Mouse (Mus musculus) left cerebral cortex, postnatal 4 days (tissue): ENCODE results near the gene Gm20388. TPM values are rescaled to one million over a fixed set of nuclear protein-coding genes. Genes with fewer than 3 reads are reported as not detected.
A peak's percentile ranks its signal among the peaks of the same experiment; 100 is the strongest.

Source experiments
- DNase-seq: peaks from one replicate; pipeline ENCODE4 v3.0.0-alpha.2; 2022
- intact Hi-C: fragments of 180-260 bp; cut with DNase I; formaldehyde crosslinking; loops from one replicate; pipeline ENCODE4 v1.15.1; 2025
- total RNA-seq, 2 experiments: library from RNA; stranded (reverse); gene quantifications; 2 replicates each; pipeline ENCODE4 v1.2.3; 2021

Gene Gm20388
- total RNA-seq, 2 experiments from 2014 or later: 6.5 to 12.8 TPM

DNA sequence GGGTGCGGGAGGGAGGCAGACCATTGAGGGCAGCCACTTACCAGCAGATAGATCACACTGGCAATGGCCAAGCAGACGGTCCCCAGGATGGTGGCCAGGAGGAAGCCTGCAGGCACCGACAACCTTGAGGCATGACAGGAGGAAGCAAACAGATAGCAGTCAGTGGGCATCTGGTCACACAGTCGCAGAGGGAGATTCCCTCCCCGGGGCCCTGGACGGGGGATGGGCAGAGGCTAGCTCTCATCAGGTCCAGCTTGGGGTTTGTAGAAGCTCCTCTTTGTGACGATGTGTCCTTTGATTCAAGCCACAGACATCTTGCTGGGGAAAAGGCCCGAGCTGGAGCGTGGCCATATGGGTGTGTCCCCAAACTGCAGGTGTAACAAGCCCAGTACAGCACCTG is 2515.5 kb downstream of the Gm20388 start:
- no peak for DNase-seq
- intact Hi-C loops: no loop called here

DNA sequence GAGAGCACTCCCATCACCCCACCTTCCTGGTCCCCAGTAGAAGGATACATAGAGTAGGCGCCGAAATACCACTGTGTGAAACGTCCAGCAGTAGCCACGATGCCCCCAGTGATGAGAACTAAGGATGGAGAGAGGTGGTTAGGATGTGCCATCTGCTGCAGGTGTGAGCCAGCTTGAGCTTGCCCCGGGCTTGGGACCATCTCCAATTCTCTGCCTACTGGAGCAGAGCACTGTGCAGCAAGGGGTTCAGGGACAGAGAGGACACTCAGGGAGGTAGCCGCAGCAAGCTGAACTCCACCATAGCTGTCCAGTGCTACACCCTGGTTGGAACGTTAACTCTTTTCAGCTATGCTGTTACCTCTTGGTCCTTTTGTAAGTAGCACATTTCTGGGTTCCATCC is 2517.0 kb downstream of the Gm20388 start:
- peak; percentile 41 for DNase-seq
- intact Hi-C loops: no loop called here

DNA sequence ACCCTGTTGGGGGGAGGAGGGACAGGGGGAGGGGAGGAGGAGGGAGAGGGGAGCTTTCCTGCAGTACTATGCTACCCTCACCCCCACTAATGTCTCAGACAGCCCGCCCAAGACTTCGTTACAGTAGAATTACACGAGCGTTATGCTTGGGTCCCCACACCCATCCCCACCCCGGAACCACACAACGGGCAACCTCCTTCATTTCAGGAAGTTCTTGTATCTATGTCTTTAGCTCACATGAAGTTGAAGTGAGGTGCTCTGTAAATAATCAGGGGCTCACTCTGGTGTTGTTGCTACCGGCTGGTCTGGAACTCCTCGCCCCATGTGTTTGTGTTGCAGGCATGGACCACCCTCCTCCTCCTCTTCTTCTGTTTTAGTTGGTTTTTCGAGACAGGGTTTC is 2517.5 kb downstream of the Gm20388 start:
- no peak for DNase-seq
- intact Hi-C loops: no loop called here

DNA sequence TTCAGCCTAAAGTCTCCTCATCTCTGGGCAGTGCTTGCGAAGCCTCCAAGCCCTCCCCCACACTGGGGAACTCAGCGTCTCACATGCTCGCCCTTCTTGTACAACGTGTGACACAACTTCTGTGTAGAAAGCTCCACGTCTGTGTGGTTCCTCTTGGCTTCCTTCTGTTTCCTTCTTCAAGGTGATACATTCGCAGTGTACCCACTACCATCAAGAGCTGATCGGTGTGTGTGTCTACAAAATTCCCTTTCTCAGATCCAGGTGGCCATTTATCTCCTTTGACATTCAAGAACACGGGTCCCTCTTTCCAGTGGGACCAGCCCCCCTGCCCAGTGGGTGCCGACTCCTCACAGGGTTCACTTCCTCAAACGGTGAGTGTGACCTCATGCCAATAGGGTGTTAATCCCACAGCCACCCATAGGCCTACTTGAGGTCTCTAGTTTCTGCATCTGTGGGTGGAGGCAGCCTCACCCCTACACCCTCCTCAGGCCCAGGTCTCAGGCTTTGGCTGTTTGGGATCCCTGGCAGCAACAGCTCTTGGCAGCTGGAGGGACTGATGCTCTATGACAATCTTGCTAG is 2519.5 kb downstream of the Gm20388 start:
- intact Hi-C loops: no loop called here

DNA sequence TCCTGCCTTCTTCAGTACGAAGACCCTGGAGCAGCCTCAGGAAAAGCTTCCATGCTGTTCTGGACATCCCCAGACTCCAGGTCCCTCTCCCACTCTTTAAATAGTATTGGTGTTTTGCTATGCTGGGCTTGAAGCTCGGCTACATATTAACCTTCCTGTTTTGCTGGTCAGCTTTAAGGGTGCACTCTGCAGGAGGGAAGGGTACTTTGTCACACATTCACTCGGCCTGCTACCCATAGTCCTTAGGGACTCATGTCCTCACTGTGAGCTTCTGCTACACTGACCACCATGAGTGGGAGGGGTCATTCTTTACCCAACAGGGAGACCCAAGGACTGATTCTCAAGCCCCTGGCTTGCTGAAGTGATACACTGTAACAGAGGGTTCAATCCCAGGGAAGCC is 2520.0 kb downstream of the Gm20388 start:
- intact Hi-C loops: no loop called here
- no peak for DNase-seq

More for the DNA sequence above, 2519.5 kb downstream of the Gm20388 start:
- no peak for DNase-seq

DNA sequence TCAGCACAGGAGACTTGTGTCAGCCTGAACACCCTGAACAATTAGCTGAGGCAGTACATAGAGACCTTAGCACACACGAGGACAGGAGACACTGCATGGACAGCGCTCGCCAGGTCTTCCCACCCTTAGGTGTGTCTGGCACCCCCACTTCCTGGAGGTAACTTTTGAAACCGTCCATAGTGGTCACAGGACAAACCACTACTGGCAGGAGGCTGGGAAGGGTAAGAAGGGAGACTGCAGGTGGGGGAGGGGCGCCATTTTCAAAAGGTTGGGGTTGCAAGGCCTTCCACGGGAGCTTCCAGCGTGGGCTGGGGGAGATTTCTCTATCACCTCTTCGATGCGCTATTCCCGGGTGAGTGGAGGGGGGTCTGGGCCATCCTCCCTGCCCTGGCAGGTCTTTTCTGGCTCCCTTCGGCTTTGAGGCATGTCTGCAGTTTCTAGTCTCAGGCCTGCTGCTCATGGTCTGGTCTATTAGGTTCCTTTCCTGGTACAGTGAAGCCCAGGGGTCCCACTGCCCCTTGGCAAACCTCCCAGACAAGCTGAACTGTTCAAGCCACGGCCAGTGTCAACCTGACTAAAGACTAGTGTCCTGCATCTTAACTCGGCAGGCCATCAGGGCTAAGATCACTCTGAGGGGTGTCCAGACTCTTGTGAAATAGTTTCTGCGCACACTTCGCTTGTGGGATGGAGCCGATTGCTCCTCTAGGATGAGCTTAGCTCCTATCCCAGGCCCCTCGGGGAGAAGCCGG is 2521.2 kb downstream of the Gm20388 start:
- intact Hi-C loops: no loop called here
- DNase-seq: peak; percentile 43

DNA sequence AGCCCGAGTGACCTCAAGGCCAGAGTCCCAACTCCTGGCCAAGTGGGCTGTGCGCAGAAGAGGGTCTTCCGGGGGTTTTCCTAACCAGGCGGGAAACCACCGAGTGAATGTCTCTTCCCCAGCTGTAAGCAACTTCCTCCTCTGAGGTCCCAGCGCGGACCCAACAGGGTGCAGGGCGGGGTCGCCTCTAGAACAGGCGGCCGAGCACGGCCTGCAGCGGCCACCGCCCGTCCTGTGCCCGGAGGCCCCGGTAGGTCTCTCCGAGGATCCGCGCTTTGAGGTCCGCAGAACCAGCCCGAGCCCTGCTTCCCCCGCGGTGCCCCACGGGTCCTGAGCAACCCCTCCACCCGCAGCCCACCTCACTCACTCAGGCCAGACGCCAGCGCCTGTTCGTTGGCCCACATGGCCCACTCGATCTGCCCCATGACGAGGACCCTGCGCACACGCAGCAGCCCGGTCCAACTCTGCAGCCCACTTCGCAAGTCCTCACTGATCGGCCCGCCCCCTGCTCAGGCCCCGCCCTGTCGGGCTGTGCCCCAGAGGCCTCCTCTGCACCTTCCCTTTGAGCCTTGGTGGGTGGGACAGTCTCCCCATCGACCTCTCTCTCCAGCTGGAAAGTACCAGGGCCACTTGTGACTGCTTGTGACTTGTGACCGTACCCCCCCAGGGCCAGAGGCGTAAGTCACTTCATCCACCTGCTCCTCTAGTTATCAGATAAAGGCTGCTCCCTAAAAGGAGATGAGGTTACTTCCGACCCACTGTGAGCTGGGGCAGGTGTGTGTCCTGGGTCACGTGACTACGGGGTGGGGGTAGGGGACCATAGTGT is 2522.0 kb downstream of the Gm20388 start, which contains the start of gene Cyba:
Gene Cyba (minus strand): TSS at position 488 of the 826 bp plus-strand sequence.
- peak; percentile 46 for DNase-seq
- intact Hi-C loops: no loop called here

DNA sequence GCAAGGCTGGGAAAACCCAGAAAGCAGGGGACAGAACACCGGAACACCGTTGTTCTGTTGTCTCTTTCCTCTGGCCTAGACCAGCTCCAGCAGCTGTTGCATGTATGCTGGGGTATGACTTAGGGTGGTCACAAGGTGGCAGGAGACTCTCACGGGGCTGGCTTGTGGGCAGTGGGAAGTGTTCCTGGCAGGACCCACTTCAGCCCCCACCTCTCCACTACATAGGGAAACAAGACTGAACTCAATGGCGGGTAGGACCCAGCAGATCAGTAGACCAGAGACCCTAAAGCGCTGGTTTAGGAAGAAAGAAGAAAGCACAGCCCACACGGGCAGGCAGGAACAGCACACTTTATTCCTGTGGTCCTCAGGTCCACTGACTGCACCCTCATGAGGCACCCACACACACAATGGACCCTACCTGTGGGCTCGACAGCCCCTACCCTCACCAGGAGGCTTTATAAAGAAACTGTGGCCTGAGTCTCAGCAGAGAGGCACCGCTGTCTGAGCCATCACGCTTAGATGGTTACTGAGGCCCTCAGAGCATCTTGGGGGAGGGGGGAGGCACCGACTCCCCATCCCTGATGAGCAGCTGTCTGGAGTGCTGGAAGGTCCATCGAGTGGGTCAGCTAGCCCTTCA is 2522.7 kb downstream of the Gm20388 start:
- intact Hi-C loops: no loop called here
- no peak for DNase-seq

DNA sequence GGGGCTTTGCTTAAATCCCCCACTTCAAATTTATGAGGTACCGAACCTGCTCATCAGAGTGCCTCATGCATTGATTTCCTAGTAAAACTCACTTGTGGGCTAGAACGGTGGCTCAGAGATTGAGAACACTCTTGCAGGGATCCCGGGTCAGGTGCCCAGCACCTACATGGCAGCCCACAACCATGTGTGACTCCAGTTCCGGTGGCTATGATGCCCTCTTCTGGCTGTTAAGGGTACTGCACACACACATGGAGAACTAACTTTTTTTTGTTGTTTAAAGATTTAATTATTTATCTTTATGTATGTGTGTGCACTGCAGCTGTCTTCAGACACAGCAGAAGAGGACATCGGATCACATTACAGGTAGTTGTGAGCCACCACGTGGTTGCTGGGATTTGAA is 2524.7 kb downstream of the Gm20388 start:
- intact Hi-C loops: no loop called here
- DNase-seq: no peak

DNA sequence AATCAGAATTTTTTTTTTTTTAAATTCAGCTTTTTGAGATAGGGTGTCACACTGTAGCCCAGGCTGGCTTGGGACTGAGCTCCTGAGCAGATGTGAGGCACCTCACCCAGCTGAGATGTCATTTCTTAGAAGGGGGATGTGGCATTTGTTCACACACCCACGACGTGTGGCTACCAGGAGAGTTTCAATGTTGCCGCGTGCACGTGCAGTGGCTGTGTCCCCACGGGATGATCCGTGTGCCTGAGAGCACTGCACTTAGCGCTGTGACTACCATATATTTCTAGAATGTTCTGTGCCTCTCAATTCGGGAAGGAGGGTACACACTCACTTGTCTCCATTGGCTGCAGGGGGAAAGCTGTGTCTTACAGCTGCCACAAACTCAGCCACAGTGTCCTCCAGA is 2525.5 kb downstream of the Gm20388 start:
- DNase-seq: no peak
- intact Hi-C loops: no loop called here

DNA sequence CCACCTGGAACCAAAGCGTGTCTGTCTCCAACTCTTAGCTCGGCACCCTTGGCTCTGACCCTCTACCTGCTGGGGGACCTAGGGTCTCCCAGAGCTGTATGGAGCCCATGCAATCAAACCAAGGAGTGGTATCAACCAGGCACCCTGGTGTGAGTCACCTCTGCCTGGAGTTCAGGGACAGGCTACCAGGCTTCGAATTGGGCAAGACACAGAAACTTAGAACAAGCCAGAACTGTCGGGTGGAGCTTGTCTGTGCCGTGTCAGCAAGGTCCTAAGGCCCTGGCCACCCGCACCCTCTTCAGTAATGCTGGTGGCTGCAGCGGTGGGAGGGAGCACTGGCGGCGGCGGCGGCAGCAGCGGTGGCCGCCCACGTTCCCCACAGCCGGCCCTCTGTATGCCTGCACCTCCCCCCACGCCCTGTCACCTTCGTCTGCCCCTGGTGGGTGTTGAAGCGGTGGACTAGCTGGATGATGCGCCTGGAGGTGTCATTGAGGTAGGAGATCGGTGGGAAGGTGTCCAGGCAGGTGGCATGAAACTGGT is 2526.0 kb downstream of the Gm20388 start:
- intact Hi-C loops: no loop called here
- no peak for DNase-seq

DNA sequence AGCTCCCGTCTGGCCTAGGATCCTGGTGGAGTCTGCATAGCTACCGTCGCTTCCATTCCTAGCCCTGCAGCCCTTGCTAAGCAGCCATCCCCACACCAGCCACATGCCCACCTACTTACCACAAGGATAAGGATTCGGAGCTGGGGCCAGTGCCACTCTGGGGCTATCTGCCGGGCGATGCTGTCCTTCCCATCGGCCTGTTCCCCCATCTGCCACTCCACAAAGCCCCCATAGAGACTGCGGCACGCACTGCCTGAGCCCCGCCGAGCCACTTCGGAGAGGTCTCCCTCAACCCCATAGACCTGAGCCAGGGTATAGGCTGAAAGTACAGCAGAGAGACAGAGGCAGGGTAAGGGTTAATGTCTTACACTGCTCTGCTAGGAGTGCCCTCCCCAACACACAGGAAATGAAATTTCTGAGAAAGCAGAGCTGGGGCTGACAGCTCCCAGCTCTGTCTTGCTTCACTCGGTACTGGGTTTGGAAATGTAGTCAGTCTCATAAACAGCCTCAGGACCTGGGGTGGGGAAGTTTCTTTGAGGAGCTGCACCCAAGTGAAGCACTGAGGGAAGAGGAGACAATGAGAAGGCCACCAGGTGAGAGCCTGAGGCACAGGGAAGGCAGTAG is 2527.2 kb downstream of the Gm20388 start:
- intact Hi-C loops: no loop called here

DNA sequence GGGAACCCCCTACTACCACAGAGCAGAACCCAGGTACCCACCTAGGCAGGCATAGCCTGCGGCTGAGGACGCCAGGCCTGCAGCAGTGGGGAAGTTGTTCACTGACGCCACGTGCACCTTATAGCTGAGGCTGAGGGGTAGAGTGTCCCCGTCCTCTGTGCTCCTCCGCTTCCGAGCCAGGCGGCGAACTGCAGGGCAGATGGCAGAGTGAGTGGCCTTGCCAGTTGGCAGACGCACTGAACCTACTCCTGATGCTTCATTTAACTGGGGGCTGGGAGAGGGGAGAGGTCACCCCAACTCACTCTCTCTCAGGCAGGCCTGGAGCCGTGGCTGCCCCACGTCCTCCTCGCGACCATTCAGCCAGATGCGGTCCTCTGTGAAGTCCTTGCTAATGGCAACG is 2528.7 kb downstream of the Gm20388 start:
- DNase-seq: peak; percentile 73
- intact Hi-C loops: no loop called here

More for the DNA sequence above, 2527.2 kb downstream of the Gm20388 start:
- DNase-seq: no peak

DNA sequence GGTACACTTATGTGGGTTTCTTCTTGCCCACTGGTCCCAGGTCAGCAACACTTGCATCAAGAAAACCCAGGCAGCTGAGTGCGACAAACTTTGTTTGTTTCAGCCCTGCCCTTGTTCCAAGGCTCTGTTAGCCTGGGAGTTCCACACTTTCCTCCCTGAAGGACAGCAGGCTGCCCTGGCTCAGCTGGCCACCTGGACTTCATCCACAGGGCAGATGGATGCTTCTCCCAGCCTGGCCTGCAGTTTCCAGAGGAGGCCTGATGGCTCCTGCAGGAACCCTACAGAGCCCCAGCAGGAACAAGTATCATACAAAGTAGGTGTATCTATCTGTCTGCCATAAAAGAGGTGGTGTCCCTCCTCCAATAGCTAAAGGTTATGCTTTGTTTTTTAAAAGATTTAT is 2530.7 kb downstream of the Gm20388 start:
- DNase-seq: peak; percentile 31
- intact Hi-C loops: no loop called here

DNA sequence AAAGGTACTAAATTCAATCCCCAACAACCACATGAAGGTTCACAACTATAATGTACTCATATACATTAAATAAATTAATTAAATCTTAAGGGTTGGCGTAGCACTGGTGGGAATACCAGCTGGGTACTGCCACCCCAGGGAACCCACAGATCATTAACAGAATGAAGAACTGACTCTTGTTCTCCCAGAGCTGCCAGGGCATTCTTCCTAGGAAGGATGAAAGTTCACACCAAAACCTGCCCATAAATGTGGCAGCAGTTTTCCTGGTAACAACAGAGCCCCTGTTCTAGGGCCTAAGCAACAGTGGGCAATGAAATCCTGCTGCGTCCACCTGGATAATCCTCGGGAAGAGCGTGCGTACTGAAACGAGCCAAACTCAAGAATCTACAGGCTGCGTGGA is 2531.7 kb downstream of the Gm20388 start:
- no peak for DNase-seq
- intact Hi-C loops: no loop called here

DNA sequence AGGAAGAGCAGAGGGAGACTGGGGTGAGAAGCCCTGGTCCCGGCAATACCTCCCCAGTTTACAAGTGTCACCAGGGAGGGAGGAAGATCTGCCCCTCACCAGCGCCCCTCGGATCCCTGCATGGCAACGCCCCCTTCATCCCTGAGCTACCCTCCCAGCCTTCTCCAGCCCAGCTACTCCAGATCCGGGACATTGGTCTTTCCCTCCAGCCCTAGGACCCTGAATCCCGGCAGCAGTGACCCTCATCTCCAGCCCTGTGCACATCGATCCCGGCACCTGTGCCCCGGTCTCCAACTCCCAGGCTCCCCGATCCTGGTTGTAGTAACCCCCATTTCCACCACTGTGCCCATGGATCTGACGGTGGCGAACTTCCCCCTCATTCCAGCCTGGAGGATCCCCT is 2532.1 kb downstream of the Gm20388 start:
- intact Hi-C loops: no loop called here
- no peak for DNase-seq

DNA sequence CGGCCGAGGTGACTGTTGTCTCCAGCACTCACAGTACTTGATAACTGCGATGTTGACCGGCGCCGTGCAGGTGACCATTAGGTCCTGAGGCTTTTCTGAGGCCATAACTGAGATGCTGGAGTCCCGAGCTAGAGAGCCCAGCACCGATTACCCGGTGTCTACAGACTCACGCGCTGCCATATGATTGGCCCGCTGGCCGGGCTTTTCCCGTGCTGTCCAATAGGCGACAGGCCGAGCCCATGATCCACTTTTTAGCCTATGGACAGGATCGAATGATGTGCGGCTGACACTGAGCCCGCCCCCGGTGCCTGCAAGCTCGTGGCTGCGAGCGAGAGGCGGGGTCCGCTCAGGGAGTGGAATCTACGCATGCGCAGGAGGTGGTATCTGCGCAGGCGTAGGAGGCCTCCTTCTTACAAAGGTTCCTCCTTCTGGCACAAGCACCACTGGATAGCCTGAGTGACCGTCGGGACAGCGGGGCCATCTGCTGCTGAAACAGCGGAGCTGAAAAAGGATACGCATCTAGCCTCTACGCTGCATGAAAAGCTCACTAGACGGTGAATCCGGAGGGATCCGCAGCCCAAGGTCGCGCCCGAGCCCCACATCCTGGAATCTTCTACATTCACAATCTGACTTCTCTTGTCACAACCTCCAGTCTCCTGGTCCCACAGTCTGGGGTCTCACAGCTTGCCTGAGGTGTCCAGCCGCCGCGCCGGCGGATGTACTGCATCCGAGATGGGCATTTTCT is 2532.8 kb downstream of the Gm20388 start, which contains the start of gene Mvd:
Gene Mvd (minus strand): TSS at position 161 of the 745 bp plus-strand sequence.
- peak; percentile 99 for DNase-seq
- intact Hi-C loops: no loop called here

DNA sequence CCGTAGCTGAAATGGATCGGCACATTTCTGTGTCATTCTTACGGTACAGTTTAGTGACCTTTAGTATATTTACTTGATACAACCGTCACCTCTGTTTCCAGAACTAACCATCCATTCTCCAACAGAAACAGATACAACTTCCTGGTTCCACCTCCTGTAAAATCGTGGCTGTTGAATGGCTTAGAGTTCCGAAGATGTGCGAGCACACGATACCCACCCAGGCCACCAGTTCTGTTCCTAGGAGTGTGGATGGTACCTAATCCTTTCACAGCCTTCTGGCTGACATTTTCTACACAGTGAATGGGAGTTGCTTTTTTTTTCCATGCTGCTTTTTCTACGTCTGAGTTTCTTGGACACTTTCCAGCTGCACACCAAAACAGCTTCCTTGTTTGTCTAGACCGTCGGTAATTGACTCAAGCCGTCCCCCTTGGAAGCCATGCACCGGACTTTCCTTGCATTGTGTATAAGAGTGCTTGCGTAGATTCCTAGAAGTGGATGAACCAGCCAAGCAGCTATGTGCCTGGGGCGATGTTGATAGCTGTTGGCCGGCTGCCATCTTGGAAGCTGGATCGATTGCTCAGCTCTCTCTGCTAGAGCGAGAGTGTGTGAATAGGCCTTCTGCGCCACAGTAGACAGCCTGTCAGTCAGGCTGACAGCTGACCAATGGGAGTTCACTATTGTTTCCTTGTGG is 2533.6 kb downstream of the Gm20388 start:
- peak; percentile 94 for DNase-seq
- intact Hi-C loops: no loop called here

DNA sequence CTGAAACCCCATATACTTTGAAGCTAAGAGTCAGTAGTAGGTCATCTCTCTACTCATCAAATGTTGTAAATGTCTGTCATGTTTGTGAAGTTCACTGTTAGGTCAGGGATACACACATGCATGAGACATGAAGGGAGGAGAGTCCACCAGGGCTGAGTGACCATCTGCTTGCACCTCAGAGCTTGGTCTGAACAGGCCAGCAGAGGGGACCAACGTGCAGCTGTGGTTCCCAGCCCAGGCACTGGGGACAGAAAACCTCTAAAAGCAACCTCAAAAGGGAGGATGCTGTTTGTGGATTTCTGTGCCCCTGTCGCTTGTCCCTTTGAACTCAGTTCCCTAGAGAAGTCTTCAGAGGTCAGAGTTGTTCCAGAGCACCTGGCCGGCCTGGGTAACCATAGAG is 2534.6 kb downstream of the Gm20388 start:
- intact Hi-C loops: no loop called here
- no peak for DNase-seq
